Mouse (Mus musculus): ENCODE measurements at regions not wholly inside any gene's neighbourhood (a gene's known extent, or its start where the extent isn't known, plus 50 kb on each side); places are given as distances from the start of the nearest gene placed in this dataset.

DNA sequence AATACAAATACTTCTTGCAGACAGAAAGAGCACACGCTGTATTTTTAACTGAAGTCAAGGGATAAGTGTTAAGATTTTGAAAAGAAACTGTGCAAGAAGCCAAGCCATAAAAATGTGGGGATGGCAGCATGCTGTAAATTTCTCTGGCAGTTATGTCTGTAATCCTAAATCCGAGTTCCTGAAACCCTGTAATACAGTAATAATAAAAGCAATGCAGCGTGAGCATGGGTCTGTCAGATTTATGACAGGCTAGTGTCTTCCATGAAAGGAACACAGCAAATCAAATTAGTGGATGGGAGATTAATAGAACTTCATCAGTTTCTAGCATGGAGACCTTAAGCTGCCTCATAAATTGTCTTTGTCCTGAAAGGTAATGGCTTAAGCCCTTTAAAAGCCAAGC, 597.7 kb downstream of the 1190002N15Rik start:
- no peak overlapping the region for H3K27ac ChIP-seq (ENCODE audit: low read length)
- H3K36me3 ChIP-seq (ENCODE audit: control insufficient read depth, insufficient read depth) = no peaks in the 10 kb centered on the region
- WGBS = 66% methylated on average over 3 of the region's 3 CpGs
- no peaks in the 10 kb centered on the region for H3K4me1 ChIP-seq (ENCODE audit: control insufficient read depth, insufficient read depth, low read length)
- no peaks in the 10 kb centered on the region for H3K9me3 ChIP-seq (replicated peaks; ENCODE audit: control insufficient read depth, low read length)
- no peaks in the 10 kb centered on the region for H3K27me3 ChIP-seq (ENCODE audit: control insufficient read depth, insufficient read depth, low read length)
- no peak overlapping the region for H3K4me3 ChIP-seq (ENCODE audit: low read length)
- H3K9ac ChIP-seq (ENCODE audit: low read length) = no peak overlapping the region
- H3K4me2 ChIP-seq (ENCODE audit: low read depth, low read length) = no peak overlapping the region
- no peak for ATAC-seq (replicated peaks; ENCODE audit: extremely low read depth, insufficient read depth, low FRiP score)

DNA sequence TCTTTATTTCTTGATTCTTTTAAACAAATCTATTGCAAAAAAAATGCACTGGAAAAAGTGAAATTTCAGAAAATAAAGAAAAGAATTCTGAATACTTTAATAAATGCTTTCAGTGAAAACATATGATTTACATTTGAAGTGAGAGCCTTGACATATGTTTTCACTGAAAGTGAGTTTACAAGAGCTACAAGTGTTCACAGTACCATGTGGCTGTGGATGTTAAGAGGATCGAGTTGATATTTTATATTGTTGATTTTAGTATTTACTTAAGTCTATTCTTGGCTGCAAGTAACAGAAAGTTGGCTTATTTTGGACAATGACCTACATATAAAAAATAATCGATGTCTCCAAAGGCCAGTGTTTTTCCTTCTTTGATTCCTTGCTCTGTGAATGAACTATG, 607.2 kb downstream of the 1190002N15Rik start:
- WGBS = 67% methylated on average over 2 of the region's 2 CpGs
- Histone ChIP-seq H3K4me1 (ENCODE audit: control insufficient read depth, insufficient read depth, low read length) (no peaks in the 10 kb centered on the region), H3K4me2 (ENCODE audit: low read depth, low read length) (no peak overlapping the region), H3K4me3 (ENCODE audit: low read length) (no peak overlapping the region), H3K9me3 (replicated peaks; ENCODE audit: control insufficient read depth, low read length) (0 out of 2 replicates have a peak, but pooled peaks cover 2% of the 10 kb centered on the region), H3K27ac (ENCODE audit: low read length) (no peak overlapping the region), H3K9ac (ENCODE audit: low read length) (no peak overlapping the region), H3K36me3 (ENCODE audit: control insufficient read depth, insufficient read depth) (no peaks in the 10 kb centered on the region), H3K27me3 (ENCODE audit: control insufficient read depth, insufficient read depth, low read length) (no peaks in the 10 kb centered on the region)
- no peak for ATAC-seq (replicated peaks; ENCODE audit: extremely low read depth, insufficient read depth, low FRiP score)

DNA sequence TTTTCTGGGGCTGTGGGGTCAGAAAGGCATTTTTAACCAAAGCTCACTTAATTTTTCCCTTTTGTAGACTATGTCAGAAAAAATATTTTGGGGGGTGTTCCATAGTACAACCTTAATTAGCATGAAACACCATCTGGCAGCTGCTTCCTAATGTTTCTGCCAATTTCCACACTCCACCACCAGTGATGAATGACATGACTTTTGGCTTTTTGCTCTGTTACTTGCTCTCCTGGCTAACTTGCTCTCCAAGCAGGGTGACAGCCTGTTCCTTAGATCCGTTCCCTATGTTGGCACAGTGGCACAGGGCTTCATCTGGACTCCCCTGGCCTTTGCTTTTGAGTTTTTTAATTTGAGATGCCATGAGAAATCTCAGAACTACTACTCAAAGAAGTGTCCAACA, 648.6 kb downstream of the 1190002N15Rik start:
- Histone ChIP-seq H3K4me3 (ENCODE audit: low read length) (no peak overlapping the region), H3K4me2 (ENCODE audit: low read depth, low read length) (no peak overlapping the region), H3K9me3 (replicated peaks; ENCODE audit: control insufficient read depth, low read length) (no peaks in the 10 kb centered on the region), H3K27me3 (ENCODE audit: control insufficient read depth, insufficient read depth, low read length) (no peaks in the 10 kb centered on the region), H3K9ac (ENCODE audit: low read length) (no peak overlapping the region), H3K4me1 (ENCODE audit: control insufficient read depth, insufficient read depth, low read length) (no peaks in the 10 kb centered on the region), H3K27ac (ENCODE audit: low read length) (no peak overlapping the region), H3K36me3 (ENCODE audit: control insufficient read depth, insufficient read depth) (no peaks in the 10 kb centered on the region)
- ATAC-seq (replicated peaks; ENCODE audit: extremely low read depth, insufficient read depth, low FRiP score) = no peak
- 64% methylated on average over 1 of the region's 1 CpGs for WGBS

DNA sequence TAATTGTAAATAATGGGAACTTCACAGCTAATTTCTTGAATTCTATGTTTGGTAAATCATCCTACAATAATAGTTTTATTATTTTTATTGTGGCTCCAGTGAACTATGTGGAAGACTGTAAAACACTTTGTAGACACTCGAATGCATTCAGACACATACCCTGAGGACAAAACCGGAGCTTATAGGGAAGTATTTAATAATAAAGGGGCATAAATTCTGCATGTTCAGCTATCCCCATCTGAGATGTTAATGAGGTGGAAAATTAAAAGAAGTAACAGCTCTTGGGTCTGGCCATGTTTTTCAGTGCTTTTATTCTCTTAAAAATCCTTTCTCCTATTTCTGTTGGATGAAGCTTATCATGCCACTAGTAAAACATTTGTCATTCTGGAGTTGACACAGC, 657.8 kb downstream of the 1190002N15Rik start:
- no peaks in the 10 kb centered on the region for H3K36me3 ChIP-seq (ENCODE audit: control insufficient read depth, insufficient read depth)
- 71% methylated on average over 2 of the region's 2 CpGs for WGBS
- H3K4me3 ChIP-seq (ENCODE audit: low read length) = no peak overlapping the region
- no peaks in the 10 kb centered on the region for H3K4me1 ChIP-seq (ENCODE audit: control insufficient read depth, insufficient read depth, low read length)
- no peak for ATAC-seq (replicated peaks; ENCODE audit: extremely low read depth, insufficient read depth, low FRiP score)
- H3K27me3 ChIP-seq (ENCODE audit: control insufficient read depth, insufficient read depth, low read length) = no peaks in the 10 kb centered on the region
- H3K9me3 ChIP-seq (replicated peaks; ENCODE audit: control insufficient read depth, low read length) = no peaks in the 10 kb centered on the region
- H3K9ac ChIP-seq (ENCODE audit: low read length) = no peak overlapping the region
- H3K27ac ChIP-seq (ENCODE audit: low read length) = no peak overlapping the region
- no peak overlapping the region for H3K4me2 ChIP-seq (ENCODE audit: low read depth, low read length)

DNA sequence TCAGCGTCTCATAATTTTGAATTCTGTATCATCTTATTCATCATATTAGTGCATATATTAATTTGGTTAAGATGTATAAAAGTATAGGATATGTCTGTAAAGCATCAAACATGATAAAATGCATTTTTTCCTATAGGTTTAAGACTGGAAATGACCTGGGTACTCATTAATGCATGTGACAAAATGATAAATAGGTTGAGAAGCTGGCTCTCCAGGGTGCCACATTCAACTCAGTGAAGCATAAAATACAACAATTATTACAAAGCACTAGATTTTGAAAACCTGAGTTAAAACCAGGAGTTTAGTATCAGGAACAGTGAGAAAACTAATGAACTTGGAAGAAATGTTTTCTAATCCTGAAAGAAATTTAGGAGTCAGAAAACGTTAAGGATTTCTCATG, 658.3 kb downstream of the 1190002N15Rik start:
- WGBS = 75% methylated on average over 2 of the region's 2 CpGs
- ATAC-seq (replicated peaks; ENCODE audit: extremely low read depth, insufficient read depth, low FRiP score) = no peak
- no peaks in the 10 kb centered on the region for H3K4me1 ChIP-seq (ENCODE audit: control insufficient read depth, insufficient read depth, low read length)

DNA sequence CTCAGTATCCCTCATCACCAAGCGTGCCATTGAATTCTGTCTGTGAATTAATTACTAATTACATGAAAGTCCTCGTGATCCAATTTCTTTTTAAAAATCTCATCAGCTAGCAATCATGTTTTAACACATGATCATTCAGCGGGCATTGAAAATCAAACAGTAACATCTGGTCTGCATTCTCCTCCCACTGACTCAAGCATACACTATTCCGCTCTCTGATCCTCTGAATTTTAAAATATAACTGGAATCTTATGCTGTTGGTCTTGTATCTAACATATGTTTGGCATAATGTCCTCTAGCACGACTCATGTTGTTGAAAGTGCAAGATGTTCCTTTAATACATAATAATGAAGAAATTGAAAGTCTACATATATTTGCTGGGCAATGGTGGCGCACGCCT, 667.1 kb downstream of the 1190002N15Rik start:
- Histone ChIP-seq H3K4me1 (ENCODE audit: control insufficient read depth, insufficient read depth, low read length) (no peaks in the 10 kb centered on the region), H3K36me3 (ENCODE audit: control insufficient read depth, insufficient read depth) (no peaks in the 10 kb centered on the region), H3K27ac (ENCODE audit: low read length) (no peak overlapping the region), H3K9ac (ENCODE audit: low read length) (no peak overlapping the region), H3K4me3 (ENCODE audit: low read length) (no peak overlapping the region), H3K9me3 (replicated peaks; ENCODE audit: control insufficient read depth, low read length) (no peaks in the 10 kb centered on the region), H3K27me3 (ENCODE audit: control insufficient read depth, insufficient read depth, low read length) (no peaks in the 10 kb centered on the region), H3K4me2 (ENCODE audit: low read depth, low read length) (no peak overlapping the region)
- ATAC-seq (replicated peaks; ENCODE audit: extremely low read depth, insufficient read depth, low FRiP score) = no peak
- 84% methylated on average over 7 of the region's 7 CpGs for WGBS

More for the DNA sequence above, 658.3 kb downstream of the 1190002N15Rik start:
- Histone ChIP-seq H3K27me3 (ENCODE audit: control insufficient read depth, insufficient read depth, low read length) (no peaks in the 10 kb centered on the region), H3K36me3 (ENCODE audit: control insufficient read depth, insufficient read depth) (no peaks in the 10 kb centered on the region), H3K27ac (ENCODE audit: low read length) (no peak overlapping the region), H3K9ac (ENCODE audit: low read length) (no peak overlapping the region), H3K9me3 (replicated peaks; ENCODE audit: control insufficient read depth, low read length) (no peaks in the 10 kb centered on the region), H3K4me3 (ENCODE audit: low read length) (no peak overlapping the region), H3K4me2 (ENCODE audit: low read depth, low read length) (no peak overlapping the region)

DNA sequence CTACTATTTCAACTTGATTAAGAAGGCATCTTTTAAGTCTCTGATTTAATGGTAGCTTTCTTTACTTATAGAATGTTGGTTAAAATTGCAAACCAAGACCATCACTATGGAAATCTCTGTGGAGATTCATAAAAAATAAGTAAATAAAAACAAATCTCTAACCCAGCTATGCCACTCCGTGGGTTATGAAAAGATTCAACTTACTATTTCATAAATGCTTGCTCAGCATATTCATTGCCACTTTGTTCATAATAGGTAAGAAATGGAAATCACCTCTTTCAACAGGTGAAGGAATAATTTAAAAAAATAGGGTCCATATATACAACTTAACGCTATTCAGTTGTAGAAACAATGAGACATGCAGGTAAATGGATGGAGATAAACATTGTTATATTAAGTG, 679.9 kb downstream of the 1190002N15Rik start:
- Histone ChIP-seq H3K27ac (ENCODE audit: low read length) (no peak overlapping the region), H3K4me2 (ENCODE audit: low read depth, low read length) (no peak overlapping the region), H3K9me3 (replicated peaks; ENCODE audit: control insufficient read depth, low read length) (no peaks in the 10 kb centered on the region), H3K4me1 (ENCODE audit: control insufficient read depth, insufficient read depth, low read length) (no peaks in the 10 kb centered on the region), H3K36me3 (ENCODE audit: control insufficient read depth, insufficient read depth) (no peaks in the 10 kb centered on the region), H3K9ac (ENCODE audit: low read length) (no peak overlapping the region), H3K27me3 (ENCODE audit: control insufficient read depth, insufficient read depth, low read length) (no peaks in the 10 kb centered on the region), H3K4me3 (ENCODE audit: low read length) (no peak overlapping the region)
- 53% methylated on average over 2 of the region's 2 CpGs for WGBS
- no peak for ATAC-seq (replicated peaks; ENCODE audit: extremely low read depth, insufficient read depth, low FRiP score)

DNA sequence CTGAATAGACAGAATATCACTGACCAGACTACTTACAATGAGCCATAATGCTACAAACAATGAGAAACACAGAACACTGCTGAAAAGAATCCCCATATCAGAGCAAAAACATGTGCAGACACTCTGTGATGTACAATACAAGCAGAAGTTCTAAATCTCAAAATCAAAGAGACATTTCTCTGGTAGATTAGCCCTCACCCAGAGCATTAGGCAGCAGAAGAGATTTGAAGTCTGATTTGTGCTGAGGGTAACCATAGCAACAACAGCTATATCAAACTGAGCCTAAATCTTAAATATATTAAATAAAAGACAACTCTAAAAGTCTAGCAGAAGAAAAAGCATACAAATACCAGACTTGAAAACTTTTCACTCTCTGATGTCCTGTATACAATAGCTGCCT, 691.5 kb downstream of the 1190002N15Rik start:
- Histone ChIP-seq H3K27ac (ENCODE audit: low read length) (no peak overlapping the region), H3K4me1 (ENCODE audit: control insufficient read depth, insufficient read depth, low read length) (no peaks in the 10 kb centered on the region), H3K4me2 (ENCODE audit: low read depth, low read length) (no peak overlapping the region), H3K36me3 (ENCODE audit: control insufficient read depth, insufficient read depth) (no peaks in the 10 kb centered on the region), H3K9me3 (replicated peaks; ENCODE audit: control insufficient read depth, low read length) (no peaks in the 10 kb centered on the region), H3K4me3 (ENCODE audit: low read length) (no peak overlapping the region), H3K27me3 (ENCODE audit: control insufficient read depth, insufficient read depth, low read length) (no peaks in the 10 kb centered on the region), H3K9ac (ENCODE audit: low read length) (no peak overlapping the region)
- ATAC-seq (replicated peaks; ENCODE audit: extremely low read depth, insufficient read depth, low FRiP score) = no peak

DNA sequence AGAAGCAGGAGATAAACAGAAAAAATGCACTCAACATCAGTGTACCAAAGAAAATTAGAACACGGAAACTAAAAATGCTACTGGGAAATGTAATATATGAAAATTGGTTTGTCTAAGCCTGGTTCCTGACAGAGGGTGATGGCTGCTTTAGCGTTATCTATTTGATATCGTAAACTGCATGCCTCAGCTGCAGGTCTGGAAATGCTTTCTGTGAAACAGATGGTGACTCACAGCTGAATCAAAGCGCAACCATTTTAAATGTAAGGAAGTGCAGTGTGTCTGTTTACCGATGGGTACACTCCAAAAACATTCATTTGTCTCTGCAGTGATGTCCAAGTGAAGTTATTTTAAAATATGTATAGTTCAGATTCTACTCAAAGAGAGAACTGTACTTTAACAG, 694.0 kb downstream of the 1190002N15Rik start:
- H3K4me1 ChIP-seq (ENCODE audit: control insufficient read depth, insufficient read depth, low read length) = no peaks in the 10 kb centered on the region
- no peak overlapping the region for H3K9ac ChIP-seq (ENCODE audit: low read length)
- H3K36me3 ChIP-seq (ENCODE audit: control insufficient read depth, insufficient read depth) = no peaks in the 10 kb centered on the region
- H3K9me3 ChIP-seq (replicated peaks; ENCODE audit: control insufficient read depth, low read length) = no peaks in the 10 kb centered on the region
- no peak overlapping the region for H3K4me2 ChIP-seq (ENCODE audit: low read depth, low read length)
- H3K4me3 ChIP-seq (ENCODE audit: low read length) = no peak overlapping the region
- H3K27ac ChIP-seq (ENCODE audit: low read length) = no peak overlapping the region
- WGBS = 69% methylated on average over 5 of the region's 5 CpGs
- H3K27me3 ChIP-seq (ENCODE audit: control insufficient read depth, insufficient read depth, low read length) = no peaks in the 10 kb centered on the region
- no peak for ATAC-seq (replicated peaks; ENCODE audit: extremely low read depth, insufficient read depth, low FRiP score)

Data from heart, embryonic 16.5 days (tissue).